Mouse (Mus musculus) activated CD4-positive, CD25-positive, alpha-beta regulatory T cell (primary cell): Measurements from ENCODE around the gene Tbx15. TPM values are rescaled to one million over a fixed set of nuclear protein-coding genes. Genes with fewer than 3 reads are reported as not detected.

Source experiments
- polyA plus RNA-seq, 2 experiments: library from polyadenylated mRNA; unstranded; fragments of 100-300 nt; shearing (Covaris generic); gene quantifications; one replicate each; pipeline ENCODE4 v1.2.1; 2017

The Tbx15 gene
- not detected for polyA plus RNA-seq

DNA sequence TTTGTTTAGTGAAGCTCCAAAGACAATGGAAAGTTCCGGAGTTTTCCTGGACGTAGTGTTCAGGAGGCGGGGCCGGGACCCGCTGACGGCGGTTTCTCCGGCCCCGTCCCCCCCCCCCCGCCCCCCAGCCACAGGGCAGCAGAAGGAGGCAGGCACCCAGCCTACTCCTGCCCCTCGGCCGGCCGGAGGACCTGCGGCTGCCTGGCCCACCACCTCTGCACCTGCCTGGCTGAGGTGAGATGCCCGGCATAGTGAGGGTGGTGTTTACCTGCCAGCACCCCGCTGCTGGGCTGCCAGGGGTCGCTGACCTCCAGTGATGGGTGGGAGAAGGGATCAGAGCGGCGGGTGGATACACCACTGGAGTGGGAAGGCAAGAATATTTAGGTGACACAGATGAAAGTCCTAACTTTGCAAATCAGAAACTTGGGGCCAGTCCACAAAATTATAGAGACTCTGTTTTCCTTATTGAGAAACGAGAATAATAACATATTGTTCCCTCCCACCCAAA, at the start of gene Tbx15:
Gene Tbx15, plus strand, starts transcription at position 169 of the 508 bp plus-strand sequence.

Other genes with a start within 250 kb of the Tbx15 start
- 1 to 10 TPM; 1.3 to 4.3 TPM for gene Wars2, start 99.3 kb upstream of the Tbx15 start, polyA plus RNA-seq